Mouse (Mus musculus) intestine, embryonic 16.5 days (tissue): ENCODE measurements around the gene Nup88. TPM values are rescaled to one million over a fixed set of nuclear protein-coding genes. Genes with fewer than 3 reads are reported as not detected.
"Not testable (repeated sequence)": the region's sequence is repeated elsewhere in the genome, so short reads cannot be mapped to it uniquely, and the experiment has no call there.

Experiments used
- ATAC-seq: fragments of 200-750 bp; cut with Nextera tagmentation; 2 replicates; pipeline ENCODE4 v1.8.0; 2017; ENCODE audit warnings: moderate TSS enrichment, moderate library complexity
- H3K27ac ChIP-seq: fragments of 300-500 bp; sonication (generic); 2 replicates; pipeline ENCODE4 v1.5.1; 2014; ENCODE audit warnings: mild to moderate bottlenecking, low read length
- H3K27me3 ChIP-seq: fragments of 300-500 bp; sonication (generic); replicated peaks from 2 replicates; pipeline ENCODE4 v1.6.1; 2014; ENCODE audit warnings: low read length, control low read depth, mixed read lengths; ENCODE audit not compliant: control insufficient read depth, insufficient read depth
- H3K36me3 ChIP-seq: fragments of 300-500 bp; sonication (generic); 2 replicates; pipeline ENCODE4 v1.6.1; 2014; ENCODE audit warnings: low read length, control low read depth; ENCODE audit not compliant: control insufficient read depth, insufficient read depth
- H3K4me1 ChIP-seq: fragments of 300-500 bp; sonication (generic); 2 replicates; pipeline ENCODE4 v1.6.1; 2014; ENCODE audit warnings: low read length, control low read depth, mixed read lengths; ENCODE audit not compliant: control insufficient read depth, insufficient read depth
- H3K4me2 ChIP-seq: fragments of 300-500 bp; sonication (generic); 2 replicates; pipeline ENCODE4 v1.6.1; 2014; ENCODE audit warnings: low read depth, low read length, control low read depth
- H3K4me3 ChIP-seq: fragments of 300-500 bp; sonication (generic); 2 replicates; pipeline ENCODE4 v1.5.1; 2014; ENCODE audit warnings: mild to moderate bottlenecking, low read length
- H3K9ac ChIP-seq: fragments of 300-500 bp; sonication (generic); 2 replicates; pipeline ENCODE4 v1.6.1; 2014; ENCODE audit warnings: low read depth, low read length
- H3K9me3 ChIP-seq: fragments of 300-500 bp; sonication (generic); 2 replicates; pipeline ENCODE4 v1.6.1; 2016; ENCODE audit warnings: low read length, control low read depth; ENCODE audit not compliant: control insufficient read depth
- WGBS: fragments of 180-500 bp; shearing (Covaris S2); extraction: QIAGEN DNeasy Blood & Tissue Kit; methylation state at CpG from one replicate; pipeline ENCODE4 v1.1.7; 2014; 5-methylcytosine and 5-hydroxymethylcytosine counted together
- polyA plus RNA-seq: library from polyadenylated mRNA; unstranded; fragments of >200 nt; fragmentation: Nextera tagmentation; extraction: Ambion mirVana; gene quantifications from 2 replicates; pipeline ENCODE4 v1.2.1, GENCODE M21; 2015

Nup88 gene
- polyA plus RNA-seq, 1 experiment from 2014 or later: 92.2 TPM

DNA sequence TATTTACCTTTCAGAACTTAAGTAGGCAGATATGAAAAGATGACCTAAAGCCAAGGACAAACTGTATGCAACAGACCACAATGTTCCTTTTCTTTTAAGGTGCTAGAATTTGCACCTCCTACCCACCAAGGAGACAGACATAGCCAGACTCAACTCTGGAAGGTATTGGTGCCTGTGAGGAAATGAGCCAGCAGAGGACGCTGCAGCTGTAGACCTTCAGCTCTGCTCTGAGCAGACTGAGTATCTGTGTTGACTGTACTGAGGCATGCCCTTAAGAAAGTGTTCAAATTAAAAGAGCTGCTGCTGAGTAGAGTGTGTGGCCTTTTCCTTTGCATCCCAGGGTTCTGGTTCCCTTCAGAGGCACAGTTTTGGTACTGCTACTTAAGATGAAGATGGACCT is 27.2 kb downstream of the Nup88 start:
- H3K27me3 ChIP-seq: no peaks in the 10 kb centered on the region
- H3K27ac ChIP-seq: no peak overlapping the region
- H3K4me2 ChIP-seq: no peak overlapping the region
- H3K36me3 ChIP-seq: peaks cover 18% of the 10 kb centered on the region
- H3K9ac ChIP-seq: no peak overlapping the region
- H3K9me3 ChIP-seq: no peaks in the 10 kb centered on the region
- no peaks in the 10 kb centered on the region for H3K4me1 ChIP-seq
- ATAC-seq: no peak
- WGBS: 88% methylated on average over 1 of the region's 1 CpGs
- no peak overlapping the region for H3K4me3 ChIP-seq

DNA sequence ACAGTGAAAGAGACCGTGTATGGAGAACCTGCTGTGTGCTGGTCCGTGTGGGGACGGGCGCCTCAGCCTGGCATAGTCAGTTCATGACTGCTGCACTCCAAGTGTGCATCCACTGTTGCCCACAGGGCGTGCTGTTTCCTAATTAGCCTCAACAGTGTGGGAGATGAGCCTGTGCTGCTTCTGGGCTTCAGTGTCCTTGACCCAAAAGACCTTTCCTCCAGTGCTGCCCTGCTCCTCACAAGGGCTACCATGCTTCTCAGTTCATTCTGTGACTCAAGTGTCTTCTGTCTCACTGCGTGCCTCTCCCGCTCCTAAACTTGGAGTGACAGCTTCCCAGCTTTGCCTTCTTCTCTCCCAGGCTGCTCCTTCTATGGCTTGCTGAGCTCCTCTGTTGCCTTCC is 34.5 kb downstream of the Nup88 start:
- H3K27me3 ChIP-seq: no peaks in the 10 kb centered on the region
- no peak overlapping the region for H3K9ac ChIP-seq
- no peak overlapping the region for H3K4me3 ChIP-seq
- no peak overlapping the region for H3K27ac ChIP-seq
- no peaks in the 10 kb centered on the region for H3K4me1 ChIP-seq
- no peak for ATAC-seq
- no peak overlapping the region for H3K4me2 ChIP-seq
- peaks cover 8% of the 10 kb centered on the region for H3K36me3 ChIP-seq
- no peaks in the 10 kb centered on the region for H3K9me3 ChIP-seq
- WGBS: 93% methylated on average over 7 of the region's 7 CpGs

DNA sequence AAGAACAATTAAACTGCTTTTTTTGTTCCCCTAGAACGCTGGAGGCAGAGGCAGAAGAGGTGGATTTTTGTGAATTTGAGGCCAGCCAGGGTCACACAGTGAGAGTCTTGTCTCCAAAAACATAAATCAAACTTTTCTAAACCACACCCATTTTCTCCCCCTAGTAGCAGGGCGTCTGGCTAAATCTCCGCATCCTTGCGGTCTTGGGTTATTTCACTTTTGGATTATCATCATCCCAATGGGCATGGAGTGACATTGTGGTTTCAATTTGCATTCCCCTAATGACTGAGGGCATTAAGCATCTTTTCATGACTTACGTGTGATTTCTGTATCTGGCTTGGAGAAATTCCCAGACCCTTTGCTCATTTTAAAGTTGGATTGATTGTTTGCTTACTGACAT is 38.3 kb downstream of the Nup88 start:
- Histone ChIP-seq H3K4me1 (no peaks in the 10 kb centered on the region), H3K4me2 (no peak overlapping the region), H3K9me3 (no peaks in the 10 kb centered on the region), H3K27me3 (no peaks in the 10 kb centered on the region), H3K9ac (no peak overlapping the region), H3K4me3 (no peak overlapping the region), H3K27ac (no peak overlapping the region), H3K36me3 (peaks cover 4% of the 10 kb centered on the region; the same call in 1 of the 2 replicates)
- no peak for ATAC-seq
- WGBS: 81% methylated on average over 5 of the region's 5 CpGs

DNA sequence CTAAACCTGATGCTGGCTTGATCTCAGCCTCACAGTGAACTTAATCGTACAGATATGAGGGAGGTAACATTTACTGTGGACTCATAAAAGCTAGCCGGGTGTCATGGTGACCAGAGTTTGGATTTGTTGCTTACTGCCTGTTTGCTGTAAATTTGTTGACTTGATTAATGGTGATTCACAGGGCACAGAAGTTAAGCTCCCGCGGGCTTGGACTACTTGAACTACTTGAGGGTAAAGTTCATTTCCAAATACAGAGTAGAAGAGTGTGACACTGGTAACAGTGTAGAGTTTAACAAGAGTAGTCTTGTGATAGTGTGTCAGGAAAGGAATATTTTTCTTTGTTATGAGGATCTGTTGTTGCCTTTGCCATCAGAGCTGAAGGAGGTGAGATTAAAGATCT is 50.2 kb downstream of the Nup88 start:
- Histone ChIP-seq H3K27ac (no peak overlapping the region), H3K9me3 (no peaks in the 10 kb centered on the region), H3K9ac (no peak overlapping the region), H3K4me3 (no peak overlapping the region), H3K27me3 (no peaks in the 10 kb centered on the region), H3K36me3 (peaks cover 9% of the 10 kb centered on the region), H3K4me1 (no peaks in the 10 kb centered on the region), H3K4me2 (no peak overlapping the region)
- no peak for ATAC-seq
- 83% methylated on average over 4 of the region's 4 CpGs for WGBS

DNA sequence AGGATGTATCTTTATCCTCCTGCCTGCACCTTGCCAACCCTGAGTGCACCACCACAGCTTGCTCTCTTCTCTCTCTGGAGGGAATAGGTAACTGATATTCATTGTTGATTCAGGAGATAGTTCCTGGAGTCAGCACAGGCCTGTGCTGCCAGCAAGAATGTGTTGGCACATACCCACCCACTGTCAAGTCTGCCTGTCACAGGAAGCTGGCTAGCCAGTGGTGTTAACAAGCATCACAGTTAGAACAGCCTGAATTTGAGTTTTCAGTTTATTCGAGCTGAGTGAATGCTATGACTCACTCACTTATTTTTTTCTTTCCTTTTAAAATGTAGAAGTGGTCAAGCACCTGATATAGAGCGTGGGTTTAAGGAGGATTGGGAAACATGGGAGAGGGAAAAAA is 51.9 kb downstream of the Nup88 start:
- no peak overlapping the region for H3K9ac ChIP-seq
- no peaks in the 10 kb centered on the region for H3K4me1 ChIP-seq
- no peak overlapping the region for H3K27ac ChIP-seq
- peaks cover under 1% of the 10 kb centered on the region; the same call in 1 of the 2 replicates for H3K36me3 ChIP-seq
- no peaks in the 10 kb centered on the region for H3K27me3 ChIP-seq
- no peaks in the 10 kb centered on the region for H3K9me3 ChIP-seq
- ATAC-seq: no peak
- no peak overlapping the region for H3K4me2 ChIP-seq
- WGBS: 93% methylated on average over 2 of the region's 2 CpGs
- no peak overlapping the region for H3K4me3 ChIP-seq

DNA sequence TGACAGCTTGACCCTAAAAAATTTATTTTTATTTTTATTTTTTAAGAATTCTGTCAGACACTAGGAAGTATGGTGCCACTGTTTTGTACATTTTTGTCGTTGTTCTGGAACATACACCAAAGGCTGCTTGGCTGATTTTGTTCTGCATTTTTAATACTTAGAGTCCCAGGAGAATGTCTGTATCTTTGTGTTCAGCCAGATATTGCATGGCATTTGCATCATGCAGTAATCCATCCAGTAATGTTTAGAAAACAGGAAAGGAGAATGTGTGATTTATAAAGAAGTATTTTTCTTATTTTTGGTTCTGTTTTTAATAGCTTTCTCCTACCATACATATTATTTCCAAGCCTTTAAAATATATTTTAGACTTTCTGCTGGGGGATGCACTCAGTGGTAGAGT is 57.9 kb downstream of the Nup88 start:
- H3K4me1 ChIP-seq: no peaks in the 10 kb centered on the region
- H3K4me3 ChIP-seq: no peak overlapping the region
- H3K9ac ChIP-seq: no peak overlapping the region
- whole genome bisulfite sequencing: 91% methylated on average over 1 of the region's 1 CpGs
- no peaks in the 10 kb centered on the region for H3K27me3 ChIP-seq
- no peak for ATAC-seq
- H3K36me3 ChIP-seq: peaks cover 6% of the 10 kb centered on the region
- no peak overlapping the region for H3K4me2 ChIP-seq
- no peaks in the 10 kb centered on the region for H3K9me3 ChIP-seq
- H3K27ac ChIP-seq: no peak overlapping the region

DNA sequence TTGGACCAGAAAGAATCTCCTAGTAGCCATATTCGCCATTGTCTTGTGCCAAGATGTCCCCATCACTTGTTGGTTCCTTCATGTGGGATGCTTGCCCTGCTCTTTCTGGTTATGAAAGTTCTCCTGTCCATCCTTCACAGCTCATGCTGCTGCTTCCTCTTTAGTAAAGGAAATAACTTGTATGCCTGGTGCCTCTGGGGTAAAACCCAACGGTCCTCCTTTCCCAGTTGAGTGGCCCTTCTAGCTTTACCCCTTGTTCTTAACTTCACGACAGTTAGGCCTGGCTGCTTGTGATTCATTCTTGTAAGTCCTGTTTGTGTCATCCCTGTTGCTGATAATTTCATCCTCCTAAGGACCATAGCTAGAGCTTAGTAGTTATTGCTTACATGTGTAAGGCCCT is 58.5 kb downstream of the Nup88 start:
- no peak for ATAC-seq
- no peak overlapping the region for H3K4me2 ChIP-seq
- no peak overlapping the region for H3K4me3 ChIP-seq
- 93% methylated on average over 3 of the region's 3 CpGs for WGBS
- peaks cover 6% of the 10 kb centered on the region for H3K36me3 ChIP-seq
- H3K9me3 ChIP-seq: no peaks in the 10 kb centered on the region
- no peaks in the 10 kb centered on the region for H3K27me3 ChIP-seq
- no peaks in the 10 kb centered on the region for H3K4me1 ChIP-seq
- H3K27ac ChIP-seq: no peak overlapping the region
- H3K9ac ChIP-seq: no peak overlapping the region

DNA sequence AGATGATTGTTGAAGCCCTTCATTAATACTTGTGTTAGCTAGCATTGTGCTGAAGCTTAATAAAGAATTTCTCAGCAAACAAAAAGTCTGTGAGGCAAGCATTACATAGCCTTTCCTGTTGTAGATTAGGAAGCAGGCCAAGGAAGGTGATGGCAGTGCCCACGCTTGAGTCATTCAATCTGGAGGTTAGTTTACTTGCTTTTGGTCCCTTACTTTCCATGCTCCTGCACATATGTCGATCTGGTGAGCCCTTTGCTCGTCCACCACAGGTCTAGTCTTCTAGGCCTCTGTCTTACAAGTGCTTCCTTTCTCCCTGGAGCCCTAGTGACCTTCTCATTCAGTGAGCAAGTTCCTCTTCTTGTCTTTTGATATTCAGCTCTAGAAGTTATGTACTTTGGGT is 63.1 kb downstream of the Nup88 start:
- peaks cover 9% of the 10 kb centered on the region for H3K36me3 ChIP-seq
- no peak for ATAC-seq
- H3K27ac ChIP-seq: no peak overlapping the region
- H3K27me3 ChIP-seq: no peaks in the 10 kb centered on the region
- no peak overlapping the region for H3K4me3 ChIP-seq
- WGBS: 88% methylated on average over 3 of the region's 3 CpGs
- H3K4me2 ChIP-seq: no peak overlapping the region
- no peaks in the 10 kb centered on the region for H3K4me1 ChIP-seq
- H3K9me3 ChIP-seq: no peaks in the 10 kb centered on the region
- H3K9ac ChIP-seq: no peak overlapping the region

DNA sequence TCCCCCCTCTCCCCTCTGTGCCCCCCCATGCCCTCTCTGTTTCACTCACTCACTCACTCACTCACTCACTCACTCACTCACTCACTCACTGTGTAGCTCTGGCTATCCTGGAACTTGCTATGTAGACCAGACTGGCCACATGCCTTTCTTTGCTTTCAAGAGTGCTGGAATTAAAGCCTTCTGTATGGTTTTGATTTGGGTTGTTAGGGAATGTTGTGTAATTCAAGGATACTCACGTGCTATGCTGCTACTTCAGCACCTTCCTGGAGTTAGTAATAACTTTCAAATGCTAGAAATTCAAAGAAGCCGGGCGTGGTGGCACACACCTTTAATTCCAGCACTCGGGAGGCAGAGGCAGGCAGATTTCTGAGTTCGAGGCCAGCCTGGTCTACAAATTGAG is 71.6 kb downstream of the Nup88 start:
- not testable (repeated sequence) for ATAC-seq, H3K9ac ChIP-seq, H3K4me1 ChIP-seq, H3K27ac ChIP-seq, H3K4me2 ChIP-seq, H3K4me3 ChIP-seq, H3K27me3 ChIP-seq, H3K9me3 ChIP-seq
- peaks cover 18% of the 10 kb centered on the region for H3K36me3 ChIP-seq
- WGBS: 95% methylated on average over 5 of the region's 5 CpGs

DNA sequence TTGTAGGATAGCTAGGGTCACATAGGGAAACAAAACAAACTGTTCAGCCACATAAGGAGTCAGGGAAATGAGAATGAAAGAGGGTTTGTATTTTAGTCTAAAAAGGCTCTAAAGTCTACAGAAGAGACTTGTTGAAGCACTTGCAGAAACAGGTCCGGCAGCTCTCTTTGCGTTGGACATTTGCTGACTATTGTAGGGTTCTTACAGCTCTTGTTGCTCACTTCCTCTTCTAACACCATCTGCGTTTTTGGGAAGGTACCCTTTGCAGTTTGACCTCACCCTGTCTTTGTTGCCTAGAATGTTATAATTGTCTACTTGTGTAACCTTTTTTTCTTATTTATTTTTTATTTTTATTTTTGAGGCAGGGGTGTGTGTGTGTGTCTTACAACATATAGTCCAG is 72.1 kb downstream of the Nup88 start:
- 84% methylated on average over 3 of the region's 3 CpGs for WGBS
- no peak for ATAC-seq

More for the DNA sequence above, 72.1 kb downstream of the Nup88 start:
- Histone ChIP-seq H3K4me1 (no peaks in the 10 kb centered on the region), H3K9ac (no peak overlapping the region), H3K27me3 (no peaks in the 10 kb centered on the region), H3K4me3 (no peak overlapping the region), H3K36me3 (peaks cover 18% of the 10 kb centered on the region), H3K27ac (no peak overlapping the region), H3K9me3 (no peaks in the 10 kb centered on the region), H3K4me2 (no peak overlapping the region)
